Mouse (Mus musculus): ENCODE data around the gene Akap6.

The Akap6 gene

DNA sequence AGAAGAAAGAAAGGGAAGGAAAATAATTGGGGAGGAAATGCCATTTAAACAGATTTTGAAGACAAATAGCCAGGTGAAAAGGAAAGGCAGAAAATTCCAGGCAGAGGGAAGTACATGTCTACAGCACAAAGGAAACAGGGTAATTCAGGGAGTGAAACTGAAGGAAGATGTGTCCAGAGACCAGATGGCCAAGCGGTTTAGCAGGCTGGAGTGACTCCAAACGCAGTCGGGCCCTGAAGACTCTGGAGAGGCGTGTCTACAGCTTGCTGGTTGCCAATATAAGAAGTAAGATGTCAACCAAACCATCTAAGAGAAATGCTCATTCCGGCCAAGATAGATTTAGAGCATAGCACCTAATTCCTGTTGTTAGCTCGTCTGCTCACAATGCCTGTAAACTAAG lies 292.6 kb downstream of the Akap6 start:
- Histone ChIP-seq H3K4me1 (replicated peaks; ENCODE audit: low read depth, low read length) (no peaks in the 10 kb centered on the region), H3K4me3 (replicated peaks; ENCODE audit: low read length) (no peak overlapping the region), H3K9me3 (ENCODE audit: low read length) (no peaks in the 10 kb centered on the region), H3K27me3 (ENCODE audit: insufficient read depth, low read length) (no peaks in the 10 kb centered on the region), H3K36me3 (ENCODE audit: insufficient read depth, low read length) (no peaks in the 10 kb centered on the region)
- no peak for TF ChIP-seq CTCF (conservative IDR thresholded peaks at IDR 0.05; ENCODE audit: low read length)
- no peak for TF ChIP-seq POU5F1 (IDR thresholded peaks at IDR 0.05; ENCODE audit: borderline replicate concordance, low read length)
- TF ChIP-seq NANOG (IDR thresholded peaks at IDR 0.05; ENCODE audit: borderline replicate concordance, low read length) = no peak

GRCm38 (mm10) chr12:53012336-53012735 lies 313.2 kb downstream of the Akap6 start:
- H3K36me3 ChIP-seq (ENCODE audit: insufficient read depth, low read length) = no peaks in the 10 kb centered on the region
- no peak for TF ChIP-seq CTCF (conservative IDR thresholded peaks at IDR 0.05; ENCODE audit: low read length)
- no peak for TF ChIP-seq POU5F1 (IDR thresholded peaks at IDR 0.05; ENCODE audit: borderline replicate concordance, low read length)
- TF ChIP-seq NANOG (IDR thresholded peaks at IDR 0.05; ENCODE audit: borderline replicate concordance, low read length) = no peak
- H3K4me1 ChIP-seq (replicated peaks; ENCODE audit: low read depth, low read length) = no peaks in the 10 kb centered on the region
- H3K4me3 ChIP-seq (replicated peaks; ENCODE audit: low read length) = no peak overlapping the region
- H3K27me3 ChIP-seq (ENCODE audit: insufficient read depth, low read length) = no peaks in the 10 kb centered on the region
- H3K9me3 ChIP-seq (ENCODE audit: low read length) = no peaks in the 10 kb centered on the region

GRCm38 (mm10) chr12:53014539-53014938 lies 315.4 kb downstream of the Akap6 start:
- Histone ChIP-seq H3K27me3 (ENCODE audit: insufficient read depth, low read length) (no peaks in the 10 kb centered on the region), H3K9me3 (ENCODE audit: low read length) (no peaks in the 10 kb centered on the region), H3K4me3 (replicated peaks; ENCODE audit: low read length) (no peak overlapping the region), H3K4me1 (replicated peaks; ENCODE audit: low read depth, low read length) (no peaks in the 10 kb centered on the region), H3K36me3 (ENCODE audit: insufficient read depth, low read length) (no peaks in the 10 kb centered on the region)
- TF ChIP-seq NANOG (IDR thresholded peaks at IDR 0.05; ENCODE audit: borderline replicate concordance, low read length) = no peak
- TF ChIP-seq CTCF (conservative IDR thresholded peaks at IDR 0.05; ENCODE audit: low read length) = no peak
- TF ChIP-seq POU5F1 (IDR thresholded peaks at IDR 0.05; ENCODE audit: borderline replicate concordance, low read length) = no peak

DNA sequence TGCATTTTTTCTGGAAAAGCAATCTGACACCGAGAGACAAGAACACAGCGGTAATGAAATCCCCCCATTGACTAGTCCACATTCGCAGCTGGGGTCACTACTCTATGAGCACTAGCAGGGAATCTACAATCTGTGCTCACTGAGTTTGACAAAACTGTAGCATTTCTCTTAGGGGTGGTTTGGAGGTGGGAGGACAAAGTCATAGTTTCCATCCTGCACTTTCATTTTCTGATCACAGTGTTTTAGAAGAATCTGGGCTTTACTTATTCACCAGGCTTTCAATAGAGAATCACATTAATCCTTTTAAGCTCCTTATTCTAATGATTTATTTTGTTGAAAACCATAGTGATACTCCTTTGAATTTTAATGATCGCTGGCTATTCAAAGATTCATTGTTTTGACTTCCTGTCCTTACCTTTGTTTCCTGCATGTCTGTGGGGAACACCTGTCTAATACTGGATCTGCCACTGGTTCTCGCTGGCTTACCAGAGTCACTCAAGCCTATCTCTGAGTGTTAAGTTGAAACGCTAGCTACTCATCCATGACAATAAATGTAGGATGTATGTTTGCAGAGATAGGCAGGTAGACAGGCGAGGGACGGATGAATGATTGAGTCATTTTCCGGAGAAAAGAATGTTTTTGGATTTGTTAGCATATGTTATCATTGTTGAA lies 325.5 kb downstream of the Akap6 start:
- TF ChIP-seq POU5F1 (IDR thresholded peaks at IDR 0.05; ENCODE audit: borderline replicate concordance, low read length) (no peak), NANOG (IDR thresholded peaks at IDR 0.05; ENCODE audit: borderline replicate concordance, low read length) (no peak), CTCF (conservative IDR thresholded peaks at IDR 0.05; ENCODE audit: low read length) (no peak)
- H3K36me3 ChIP-seq (ENCODE audit: insufficient read depth, low read length) = no peaks in the 10 kb centered on the region
- no peaks in the 10 kb centered on the region for H3K27me3 ChIP-seq (ENCODE audit: insufficient read depth, low read length)
- H3K9me3 ChIP-seq (ENCODE audit: low read length) = no peaks in the 10 kb centered on the region
- H3K4me1 ChIP-seq (replicated peaks; ENCODE audit: low read depth, low read length) = peaks cover 8% of the 10 kb centered on the region
- H3K4me3 ChIP-seq (replicated peaks; ENCODE audit: low read length) = no peak overlapping the region

DNA sequence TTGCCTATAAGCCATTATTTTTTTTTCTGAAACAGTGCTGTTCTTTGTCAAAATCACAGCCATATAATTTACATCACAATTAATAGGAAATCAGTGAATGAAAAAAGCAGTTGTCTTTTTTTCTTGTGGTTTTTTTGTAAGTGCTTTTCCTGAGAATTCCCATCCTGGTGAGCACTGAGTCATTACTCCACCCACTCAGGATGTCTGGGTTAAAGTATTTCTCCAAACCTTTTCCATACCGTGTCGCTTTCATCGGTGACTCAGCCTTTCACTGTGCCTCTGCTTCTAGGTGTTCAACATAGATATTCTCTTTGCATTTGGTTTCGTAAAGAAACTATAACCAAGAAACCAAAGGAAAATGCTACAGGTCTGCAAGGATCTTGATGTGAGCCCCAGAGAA lies 328.1 kb downstream of the Akap6 start:
- H3K9me3 ChIP-seq (ENCODE audit: low read length) = no peaks in the 10 kb centered on the region
- TF ChIP-seq POU5F1 (IDR thresholded peaks at IDR 0.05; ENCODE audit: borderline replicate concordance, low read length) (no peak), CTCF (conservative IDR thresholded peaks at IDR 0.05; ENCODE audit: low read length) (no peak)
- H3K4me1 ChIP-seq (replicated peaks; ENCODE audit: low read depth, low read length) = peaks cover 9% of the 10 kb centered on the region
- no peaks in the 10 kb centered on the region for H3K36me3 ChIP-seq (ENCODE audit: insufficient read depth, low read length)
- no peak overlapping the region for H3K4me3 ChIP-seq (replicated peaks; ENCODE audit: low read length)
- no peaks in the 10 kb centered on the region for H3K27me3 ChIP-seq (ENCODE audit: insufficient read depth, low read length)

- H3K4me1 ChIP-seq (replicated peaks; ENCODE audit: low read depth, low read length) = peaks cover 25% of the 10 kb centered on the region
- H3K4me3 ChIP-seq (replicated peaks; ENCODE audit: low read length) = no peak overlapping the region
- no peak for TF ChIP-seq POU5F1 (IDR thresholded peaks at IDR 0.05; ENCODE audit: borderline replicate concordance, low read length)
- TF ChIP-seq CTCF (conservative IDR thresholded peaks at IDR 0.05; ENCODE audit: low read length) = no peak
- TF ChIP-seq NANOG (IDR thresholded peaks at IDR 0.05; ENCODE audit: borderline replicate concordance, low read length) = no peak
- no peaks in the 10 kb centered on the region for H3K36me3 ChIP-seq (ENCODE audit: insufficient read depth, low read length)
- H3K9me3 ChIP-seq (ENCODE audit: low read length) = no peaks in the 10 kb centered on the region
- H3K27me3 ChIP-seq (ENCODE audit: insufficient read depth, low read length) = no peaks in the 10 kb centered on the region
Measured at GRCm38 (mm10) chr12:53028926-53029325, 329.7 kb downstream of the Akap6 start.

DNA sequence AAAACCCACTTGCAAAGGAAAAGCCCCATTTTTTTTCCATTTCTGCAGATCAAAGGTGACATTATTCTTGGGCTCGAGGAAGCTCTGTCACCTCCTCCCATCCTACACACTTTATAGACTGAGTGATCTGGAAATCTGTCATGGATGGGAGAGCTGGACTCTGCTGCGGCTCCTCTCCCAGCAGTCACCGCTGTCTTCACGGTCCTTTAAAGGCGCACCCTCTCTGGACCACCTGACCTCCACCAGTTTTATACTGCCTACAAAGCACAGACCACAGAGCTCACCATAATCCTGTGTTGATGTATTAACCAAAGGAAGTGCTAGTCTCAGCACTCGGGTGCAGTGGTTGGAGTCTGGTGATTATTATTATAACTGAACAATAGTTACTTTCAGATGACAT lies 330.7 kb downstream of the Akap6 start:
- Histone ChIP-seq H3K27me3 (ENCODE audit: insufficient read depth, low read length) (no peaks in the 10 kb centered on the region), H3K9me3 (ENCODE audit: low read length) (no peaks in the 10 kb centered on the region), H3K4me3 (replicated peaks; ENCODE audit: low read length) (no peak overlapping the region), H3K4me1 (replicated peaks; ENCODE audit: low read depth, low read length) (peaks cover 28% of the 10 kb centered on the region), H3K36me3 (ENCODE audit: insufficient read depth, low read length) (no peaks in the 10 kb centered on the region)
- TF ChIP-seq NANOG (IDR thresholded peaks at IDR 0.05; ENCODE audit: borderline replicate concordance, low read length) = no peak
- TF ChIP-seq CTCF (conservative IDR thresholded peaks at IDR 0.05; ENCODE audit: low read length) = no peak
- TF ChIP-seq POU5F1 (IDR thresholded peaks at IDR 0.05; ENCODE audit: borderline replicate concordance, low read length) = no peak

DNA sequence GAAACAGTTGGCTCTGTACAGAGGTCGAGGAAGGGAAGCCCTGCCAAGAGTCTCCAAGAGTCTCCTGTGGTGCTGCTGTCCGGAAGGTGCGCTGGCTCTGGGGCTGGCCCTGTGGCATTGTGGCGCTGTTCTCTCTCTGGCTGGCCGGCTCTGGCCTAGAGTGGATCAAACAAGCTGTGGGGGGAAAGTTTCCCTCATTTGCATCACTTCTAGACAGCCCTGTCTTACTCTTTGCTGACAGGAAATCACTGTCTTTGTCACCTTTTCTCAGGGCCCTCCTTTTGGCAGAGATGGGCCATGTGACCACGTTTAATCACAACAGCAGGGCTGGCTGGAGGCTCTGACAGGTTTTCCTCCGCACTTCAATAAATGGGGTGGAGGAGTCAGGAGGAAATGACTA lies 333.6 kb downstream of the Akap6 start:
- TF ChIP-seq CTCF (conservative IDR thresholded peaks at IDR 0.05; ENCODE audit: low read length) = no peak
- TF ChIP-seq NANOG (IDR thresholded peaks at IDR 0.05; ENCODE audit: borderline replicate concordance, low read length) = no peak; the same call in 1 of the 2 replicates
- TF ChIP-seq POU5F1 (IDR thresholded peaks at IDR 0.05; ENCODE audit: borderline replicate concordance, low read length) = no peak
- Histone ChIP-seq H3K4me1 (replicated peaks; ENCODE audit: low read depth, low read length) (peaks cover 28% of the 10 kb centered on the region), H3K9me3 (ENCODE audit: low read length) (no peaks in the 10 kb centered on the region), H3K36me3 (ENCODE audit: insufficient read depth, low read length) (no peaks in the 10 kb centered on the region), H3K27me3 (ENCODE audit: insufficient read depth, low read length) (no peaks in the 10 kb centered on the region), H3K4me3 (replicated peaks; ENCODE audit: low read length) (no peak overlapping the region)

DNA sequence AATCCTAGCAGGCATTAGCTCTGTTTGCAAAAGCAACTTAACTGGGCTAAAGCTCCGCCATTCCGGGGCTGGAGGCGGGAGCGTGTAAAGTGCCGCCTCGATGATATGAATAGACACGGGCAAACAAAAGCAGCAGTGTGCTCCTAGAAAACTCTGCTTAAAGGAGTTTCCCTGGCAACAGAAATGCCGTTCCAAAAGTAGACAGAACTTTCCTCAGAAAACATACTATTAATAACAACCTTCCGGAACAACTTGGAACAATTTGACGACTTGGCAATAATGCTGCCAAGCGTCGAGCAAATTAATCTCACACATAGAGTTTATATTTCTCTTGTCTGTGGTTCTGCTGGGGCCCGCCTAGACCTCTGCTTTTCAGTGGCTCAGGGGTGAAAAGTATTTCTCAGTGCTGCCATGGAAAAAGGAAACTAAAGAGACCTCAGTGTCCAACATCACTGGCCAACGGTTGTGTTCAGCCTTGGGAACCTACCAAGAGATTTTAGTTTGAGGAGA lies 334.3 kb downstream of the Akap6 start:
- no peak for TF ChIP-seq CTCF (conservative IDR thresholded peaks at IDR 0.05; ENCODE audit: low read length)
- no peak for TF ChIP-seq NANOG (IDR thresholded peaks at IDR 0.05; ENCODE audit: borderline replicate concordance, low read length)
- no peak for TF ChIP-seq POU5F1 (IDR thresholded peaks at IDR 0.05; ENCODE audit: borderline replicate concordance, low read length)
- no peaks in the 10 kb centered on the region for H3K27me3 ChIP-seq (ENCODE audit: insufficient read depth, low read length)
- H3K36me3 ChIP-seq (ENCODE audit: insufficient read depth, low read length) = no peaks in the 10 kb centered on the region
- H3K9me3 ChIP-seq (ENCODE audit: low read length) = no peaks in the 10 kb centered on the region
- H3K4me1 ChIP-seq (replicated peaks; ENCODE audit: low read depth, low read length) = peaks cover 28% of the 10 kb centered on the region
- H3K4me3 ChIP-seq (replicated peaks; ENCODE audit: low read length) = no peak overlapping the region

Data from E14TG2a.4 (cell line).